Mouse (Mus musculus) neural tube, embryonic 11.5 days (tissue): ENCODE measurements at regions not wholly inside any gene's neighbourhood (a gene's known extent, or its start where the extent isn't known, plus 50 kb on each side); places are given as distances from the start of the nearest gene placed in this dataset.

Source experiments
- ATAC-seq: fragments of 200-750 bp; cut with Nextera tagmentation; 2 replicates; pipeline ENCODE4 v1.8.0; 2017; ENCODE audit warnings: moderate number of reproducible peaks, mild to moderate bottlenecking, moderate TSS enrichment, moderate library complexity; ENCODE audit not compliant: insufficient read depth, low FRiP score, low TSS enrichment
- DNase-seq: peaks from one replicate; pipeline ENCODE4 v3.0.0-alpha.2; 2015; ENCODE audit warnings: low spot score
- H3K27ac ChIP-seq: fragments of 300-500 bp; sonication (generic); 2 replicates; pipeline ENCODE4 v1.5.1; 2014; ENCODE audit warnings: low read depth, mild to moderate bottlenecking, low read length
- H3K27me3 ChIP-seq: fragments of 300-500 bp; sonication (generic); 2 replicates; pipeline ENCODE4 v1.6.1; 2014; ENCODE audit warnings: mild to moderate bottlenecking, low read length, mixed read lengths; ENCODE audit not compliant: control insufficient read depth, insufficient read depth
- H3K36me3 ChIP-seq: fragments of 300-500 bp; sonication (generic); 2 replicates; pipeline ENCODE4 v1.6.1; 2014; ENCODE audit warnings: mild to moderate bottlenecking, low read length, moderate library complexity, mixed read lengths; ENCODE audit not compliant: control insufficient read depth, insufficient read depth
- H3K4me1 ChIP-seq: fragments of 300-500 bp; sonication (generic); 2 replicates; pipeline ENCODE4 v1.6.1; 2014; ENCODE audit warnings: low read length, mixed read lengths; ENCODE audit not compliant: control insufficient read depth, insufficient read depth
- H3K4me2 ChIP-seq: fragments of 300-500 bp; sonication (generic); 2 replicates; pipeline ENCODE4 v1.6.1; 2014; ENCODE audit warnings: low read depth, mild to moderate bottlenecking, moderate library complexity
- H3K4me3 ChIP-seq: fragments of 300-500 bp; sonication (generic); 2 replicates; pipeline ENCODE4 v1.5.1; 2014; ENCODE audit warnings: low read depth, low read length
- H3K9ac ChIP-seq: fragments of 300-500 bp; sonication (generic); 2 replicates; pipeline ENCODE4 v1.6.1; 2014; ENCODE audit warnings: mild to moderate bottlenecking, low read length
- H3K9me3 ChIP-seq: fragments of 300-500 bp; sonication (generic); 2 replicates; pipeline ENCODE4 v1.6.1; 2016; ENCODE audit warnings: low read length; ENCODE audit not compliant: control insufficient read depth
- WGBS: fragments of 180-500 bp; shearing (Covaris S2); extraction: QIAGEN DNeasy Blood & Tissue Kit; methylation state at CpG from one replicate; pipeline ENCODE4 v1.1.7; 2014; 5-methylcytosine and 5-hydroxymethylcytosine counted together

DNA sequence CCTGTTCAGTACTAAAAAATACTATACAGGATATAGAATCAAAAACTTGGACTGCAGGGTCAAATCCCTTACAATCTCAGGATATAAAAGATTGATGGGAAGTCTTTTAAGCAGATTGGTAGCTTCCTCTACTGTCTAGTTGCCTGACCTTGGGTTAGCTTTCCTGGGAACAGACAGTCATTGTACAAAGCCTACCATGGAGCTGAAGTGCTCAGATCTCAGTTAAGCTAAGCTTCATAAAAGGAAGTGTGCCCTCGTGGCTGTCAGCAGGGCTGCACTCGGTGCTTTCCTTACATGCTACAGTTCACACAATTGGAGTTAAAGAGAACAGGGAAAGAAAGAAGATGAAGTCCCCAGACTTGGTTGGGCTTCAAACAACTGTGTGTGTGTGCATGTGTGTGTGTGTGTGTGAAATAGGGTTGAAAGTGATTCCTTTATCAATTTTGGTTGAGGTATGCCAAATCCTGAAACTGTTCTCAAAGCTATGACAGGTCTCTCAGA is 338.4 kb downstream of the Gm21750 start:
- no peak for ATAC-seq
- no peak overlapping the region for H3K4me2 ChIP-seq
- WGBS: 47% methylated on average over 2 of the region's 2 CpGs
- no peaks in the 10 kb centered on the region for H3K9me3 ChIP-seq
- no peak overlapping the region for H3K4me3 ChIP-seq
- no peak overlapping the region for H3K9ac ChIP-seq
- H3K4me1 ChIP-seq: no peaks in the 10 kb centered on the region
- H3K27ac ChIP-seq: no peak overlapping the region
- no peaks in the 10 kb centered on the region for H3K27me3 ChIP-seq
- no peaks in the 10 kb centered on the region for H3K36me3 ChIP-seq
- no peak for DNase-seq

DNA sequence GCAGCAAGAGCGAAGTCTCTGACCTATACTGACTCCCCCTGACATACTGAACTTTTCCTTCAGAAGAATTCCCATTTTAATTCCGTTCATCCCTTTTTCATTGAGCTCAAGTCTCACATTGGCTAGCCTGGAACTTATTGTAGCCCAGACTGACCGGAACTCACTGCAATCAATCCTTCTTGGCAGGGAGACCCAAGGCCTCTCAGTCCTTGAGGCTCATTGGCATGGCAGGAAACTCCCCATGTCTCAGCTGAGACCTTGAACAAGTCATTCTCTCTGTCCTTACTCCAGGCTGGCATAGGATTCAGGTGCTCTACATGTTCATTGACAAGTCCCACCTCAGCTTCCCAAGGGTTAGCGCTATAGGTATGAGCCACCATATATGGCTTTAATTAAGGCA is 345.9 kb downstream of the Gm21750 start:
- H3K4me2 ChIP-seq: no peak overlapping the region
- ATAC-seq: no peak
- no peak overlapping the region for H3K27ac ChIP-seq
- H3K27me3 ChIP-seq: no peaks in the 10 kb centered on the region
- H3K9ac ChIP-seq: no peak overlapping the region
- DNase-seq: no peak
- H3K4me1 ChIP-seq: no peaks in the 10 kb centered on the region
- no peaks in the 10 kb centered on the region for H3K9me3 ChIP-seq
- H3K36me3 ChIP-seq: no peaks in the 10 kb centered on the region
- WGBS: 88% methylated on average over 4 of the region's 4 CpGs
- no peak overlapping the region for H3K4me3 ChIP-seq

DNA sequence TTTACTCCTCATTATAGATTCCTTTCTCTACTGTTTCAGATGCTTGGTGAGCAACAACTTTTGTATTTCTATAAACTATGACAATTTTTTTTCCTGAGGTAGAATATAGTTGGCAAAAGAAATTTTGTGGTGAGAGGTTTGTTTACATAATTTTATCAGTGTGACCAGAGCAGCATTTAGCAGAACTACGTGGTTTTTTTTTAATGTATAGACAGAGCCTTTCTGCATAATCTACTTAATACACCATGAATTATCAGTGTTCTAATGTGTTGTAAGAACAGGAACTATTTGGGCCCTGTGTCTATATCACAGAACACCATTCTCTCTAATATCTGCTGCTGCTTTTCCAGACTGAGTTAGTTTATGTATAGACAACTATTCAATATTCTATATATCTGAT is 350.5 kb downstream of the Gm21750 start:
- H3K4me1 ChIP-seq: no peaks in the 10 kb centered on the region
- H3K4me2 ChIP-seq: no peak overlapping the region
- no peaks in the 10 kb centered on the region for H3K9me3 ChIP-seq
- H3K27me3 ChIP-seq: no peaks in the 10 kb centered on the region
- H3K36me3 ChIP-seq: no peaks in the 10 kb centered on the region
- DNase-seq: no peak
- ATAC-seq: no peak
- 91% methylated on average over 1 of the region's 1 CpGs for WGBS
- H3K27ac ChIP-seq: no peak overlapping the region
- no peak overlapping the region for H3K9ac ChIP-seq
- H3K4me3 ChIP-seq: no peak overlapping the region

DNA sequence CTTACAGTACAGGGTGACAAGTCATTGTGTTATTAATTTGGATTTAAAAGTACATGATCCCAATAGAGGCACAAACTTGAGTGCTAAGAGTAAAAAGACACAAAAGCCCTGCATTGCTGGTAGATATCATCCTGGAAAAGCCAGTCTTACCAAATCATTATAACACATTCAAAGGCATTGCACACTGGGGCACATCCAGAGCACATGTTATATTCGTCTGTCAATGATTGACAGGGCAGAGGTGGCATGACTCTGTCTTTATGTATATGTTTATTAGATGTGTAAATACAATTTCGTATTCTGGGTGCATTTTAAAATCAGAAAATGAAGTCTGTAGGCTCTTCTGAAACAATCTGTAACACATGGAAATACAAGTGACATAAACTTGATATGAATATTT is 358.4 kb downstream of the Gm21750 start:
- no peak for ATAC-seq
- WGBS: 84% methylated on average over 2 of the region's 2 CpGs

DNA sequence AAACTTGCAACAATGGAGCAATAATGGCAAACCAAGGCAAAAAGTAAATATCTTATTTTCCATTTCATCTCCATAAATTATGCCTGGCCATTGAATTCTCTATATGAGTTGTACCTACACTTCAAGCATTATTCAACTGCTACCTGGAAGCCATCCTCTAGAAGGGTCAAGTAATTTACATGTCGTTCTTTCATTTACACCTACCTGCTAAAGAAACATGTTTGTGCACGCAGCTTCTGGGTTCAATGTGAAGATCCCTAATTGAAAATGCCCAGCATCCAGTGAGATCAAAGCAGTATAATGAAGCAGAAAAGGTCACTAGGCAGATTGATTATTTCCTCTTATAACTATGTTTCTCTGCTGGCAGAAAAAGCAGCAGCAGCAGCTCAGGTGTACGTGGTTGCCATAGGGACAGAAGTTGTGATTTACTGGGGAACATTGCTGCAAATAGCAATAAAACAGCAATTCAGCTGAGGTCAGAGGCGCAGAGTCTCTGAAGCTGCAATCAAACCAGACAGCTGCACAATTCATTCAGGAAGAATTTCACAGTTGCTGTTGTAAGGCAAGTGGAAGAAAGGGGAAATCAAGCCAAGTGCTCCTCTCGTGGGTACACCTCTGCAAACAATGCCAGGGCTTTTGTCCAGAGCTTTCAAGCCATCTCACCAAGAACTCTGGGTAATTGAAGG is 386.1 kb downstream of the Gm21750 start:
- no peaks in the 10 kb centered on the region for H3K27me3 ChIP-seq
- no peak overlapping the region for H3K4me2 ChIP-seq
- H3K4me3 ChIP-seq: no peak overlapping the region
- no peaks in the 10 kb centered on the region for H3K4me1 ChIP-seq
- ATAC-seq (peak; percentile 58; the same call in 1 of the 2 replicates), DNase-seq (no peak)
- H3K9me3 ChIP-seq: no peaks in the 10 kb centered on the region
- no peaks in the 10 kb centered on the region for H3K36me3 ChIP-seq
- 22% methylated on average over 5 of the region's 5 CpGs for WGBS
- H3K9ac ChIP-seq: no peak overlapping the region
- H3K27ac ChIP-seq: no peak overlapping the region

More for the DNA sequence above, 358.4 kb downstream of the Gm21750 start:
- Histone ChIP-seq H3K4me3 (no peak overlapping the region), H3K9ac (no peak overlapping the region), H3K4me2 (no peak overlapping the region), H3K27ac (no peak overlapping the region), H3K27me3 (no peaks in the 10 kb centered on the region), H3K4me1 (no peaks in the 10 kb centered on the region), H3K9me3 (no peaks in the 10 kb centered on the region), H3K36me3 (no peaks in the 10 kb centered on the region)
- no peak for DNase-seq

DNA sequence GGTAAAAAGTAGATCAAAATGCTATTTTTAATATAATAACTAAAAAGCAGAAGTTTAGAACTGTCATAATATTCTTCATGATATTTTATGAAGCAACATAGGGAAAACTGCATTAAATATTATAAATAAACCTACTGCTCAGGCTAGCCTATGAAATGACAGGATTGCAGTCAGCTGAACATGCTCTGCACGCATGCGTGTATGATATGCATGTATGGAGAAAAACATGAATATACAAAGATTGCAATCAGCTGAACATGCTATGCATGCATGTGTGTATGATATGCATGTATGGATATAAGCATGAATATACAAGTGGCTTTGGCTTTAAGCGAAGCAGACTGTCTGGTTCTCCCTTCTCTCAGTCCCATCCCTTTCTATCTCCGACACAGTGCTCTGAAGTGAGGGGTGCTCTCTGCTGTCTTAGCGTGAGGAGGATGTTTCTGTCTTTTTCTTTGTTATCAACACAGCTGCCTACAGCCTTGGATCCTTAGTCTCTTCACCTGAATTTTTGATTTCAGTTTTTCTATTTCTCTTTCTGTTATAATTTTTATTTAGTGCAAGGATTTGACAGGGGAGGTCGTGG is 386.8 kb downstream of the Gm21750 start:
- no peak for ATAC-seq
- WGBS: 70% methylated on average over 6 of the region's 6 CpGs
- no peaks in the 10 kb centered on the region for H3K27me3 ChIP-seq
- H3K4me1 ChIP-seq: no peaks in the 10 kb centered on the region
- H3K27ac ChIP-seq: no peak overlapping the region
- H3K4me3 ChIP-seq: no peak overlapping the region
- no peaks in the 10 kb centered on the region for H3K36me3 ChIP-seq
- no peaks in the 10 kb centered on the region for H3K9me3 ChIP-seq
- no peak overlapping the region for H3K4me2 ChIP-seq
- no peak for DNase-seq
- no peak overlapping the region for H3K9ac ChIP-seq

DNA sequence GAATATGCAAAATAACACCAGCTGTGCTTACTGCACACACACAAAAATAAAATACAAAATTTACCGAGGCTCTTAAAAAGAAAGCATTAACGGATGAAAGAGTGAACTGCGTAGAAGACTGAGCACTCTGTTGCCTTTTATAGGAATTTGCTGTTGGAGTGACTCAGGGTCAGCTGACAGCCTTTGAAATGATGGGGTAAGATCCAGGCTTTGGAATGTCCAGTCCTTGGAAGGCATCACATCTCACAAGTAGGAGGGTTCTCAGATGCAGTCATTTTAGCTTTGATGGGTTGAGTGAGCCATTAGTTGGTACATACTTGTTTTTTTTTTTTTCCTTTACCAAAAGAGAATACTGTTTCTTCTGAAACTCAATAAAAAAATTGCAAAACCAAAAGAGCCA is 387.4 kb downstream of the Gm21750 start:
- Histone ChIP-seq H3K36me3 (no peaks in the 10 kb centered on the region), H3K27ac (no peak overlapping the region), H3K4me2 (no peak overlapping the region), H3K4me1 (no peaks in the 10 kb centered on the region), H3K9me3 (no peaks in the 10 kb centered on the region), H3K9ac (no peak overlapping the region), H3K27me3 (no peaks in the 10 kb centered on the region), H3K4me3 (no peak overlapping the region)
- DNase-seq: no peak
- WGBS: 86% methylated on average over 3 of the region's 3 CpGs
- no peak for ATAC-seq

DNA sequence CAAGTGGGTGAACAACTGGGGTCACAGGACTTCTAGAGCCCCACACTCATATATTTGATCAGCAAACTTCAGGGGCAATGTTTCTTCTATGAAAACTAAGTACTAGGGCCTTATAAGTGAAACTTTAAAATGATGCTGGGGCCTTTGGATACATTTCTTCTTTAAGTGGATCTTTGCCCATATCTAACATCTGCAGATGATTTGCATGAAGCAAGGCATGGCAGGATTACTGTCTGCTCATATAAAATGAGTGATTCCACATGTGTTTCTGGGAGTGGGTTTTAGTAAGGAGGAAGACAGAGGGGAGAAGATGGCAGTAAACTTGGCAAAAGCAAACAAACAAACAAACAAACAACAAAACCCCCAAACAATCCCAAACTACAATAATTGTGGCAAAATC is 405.0 kb downstream of the Gm21750 start:
- H3K27me3 ChIP-seq: no peaks in the 10 kb centered on the region
- no peak for ATAC-seq
- no peak overlapping the region for H3K9ac ChIP-seq
- no peak overlapping the region for H3K4me3 ChIP-seq
- no peaks in the 10 kb centered on the region for H3K4me1 ChIP-seq
- H3K36me3 ChIP-seq: no peaks in the 10 kb centered on the region
- no peaks in the 10 kb centered on the region for H3K9me3 ChIP-seq
- no peak for DNase-seq
- no peak overlapping the region for H3K4me2 ChIP-seq
- no peak overlapping the region for H3K27ac ChIP-seq

DNA sequence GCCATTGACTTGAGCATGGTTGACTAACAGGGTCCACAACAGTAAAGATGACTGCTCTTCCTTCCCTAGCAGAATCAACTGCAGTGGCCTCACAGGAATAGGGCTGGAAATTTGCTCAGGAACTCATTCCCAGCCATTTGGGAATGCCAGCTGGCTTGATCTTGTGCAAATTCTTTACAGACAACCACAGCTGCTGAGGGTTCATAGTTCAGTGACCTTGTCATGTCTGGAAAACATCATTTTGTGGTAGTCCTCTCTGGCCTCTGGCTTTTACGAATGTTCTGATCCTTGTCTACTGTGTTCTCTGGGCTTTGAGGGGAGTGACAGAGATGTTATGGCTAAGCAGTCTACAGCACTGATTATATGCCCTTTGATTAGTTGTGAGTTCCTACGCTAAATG is 432.0 kb downstream of the Gm21750 start:
- no peak for ATAC-seq
- Histone ChIP-seq H3K9me3 (no peaks in the 10 kb centered on the region), H3K27ac (no peak overlapping the region), H3K27me3 (no peaks in the 10 kb centered on the region), H3K9ac (no peak overlapping the region), H3K4me1 (no peaks in the 10 kb centered on the region), H3K4me3 (no peak overlapping the region), H3K36me3 (no peaks in the 10 kb centered on the region), H3K4me2 (no peak overlapping the region)
- WGBS: 71% methylated on average over 2 of the region's 2 CpGs
- no peak for DNase-seq
